Mouse (Mus musculus) megakaryocyte, embryonic 14.5 days (primary cell): ENCODE measurements around the gene Hmgb1.

Experiments
- FLI1 ChIP-seq: IDR thresholded peaks from 2 replicates; pipeline ENCODE4 v1.6.1; 2012; ENCODE audit warnings: low read length, inconsistent platforms, mixed read lengths
- GATA1 ChIP-seq: IDR thresholded peaks from 3 replicates; pipeline ENCODE4 v1.6.1; 2012; ENCODE audit warnings: mixed read lengths, low read length, inconsistent platforms, borderline replicate concordance

- no peak for TF ChIP-seq GATA1
- no peak for TF ChIP-seq FLI1
Observed at GRCm38 (mm10) chr5:149027389-149027788, 156.9 kb downstream of the Hmgb1 start.
